Mouse (Mus musculus) adrenal gland, postnatal 0 days (tissue): Measurements from ENCODE around the gene Hesx1. TPM values are rescaled to one million over a fixed set of nuclear protein-coding genes. Genes with fewer than 3 reads are reported as not detected.

Source experiments
- polyA plus RNA-seq: library from polyadenylated mRNA; unstranded; fragments of >200 nt; fragmentation: Nextera tagmentation; extraction: Ambion mirVana; gene quantifications from 2 replicates; pipeline ENCODE4 v1.2.1, GENCODE M21; 2015

Gene Hesx1
- polyA plus RNA-seq, result 0.57 and 1.1 TPM in 2 replicates

DNA sequence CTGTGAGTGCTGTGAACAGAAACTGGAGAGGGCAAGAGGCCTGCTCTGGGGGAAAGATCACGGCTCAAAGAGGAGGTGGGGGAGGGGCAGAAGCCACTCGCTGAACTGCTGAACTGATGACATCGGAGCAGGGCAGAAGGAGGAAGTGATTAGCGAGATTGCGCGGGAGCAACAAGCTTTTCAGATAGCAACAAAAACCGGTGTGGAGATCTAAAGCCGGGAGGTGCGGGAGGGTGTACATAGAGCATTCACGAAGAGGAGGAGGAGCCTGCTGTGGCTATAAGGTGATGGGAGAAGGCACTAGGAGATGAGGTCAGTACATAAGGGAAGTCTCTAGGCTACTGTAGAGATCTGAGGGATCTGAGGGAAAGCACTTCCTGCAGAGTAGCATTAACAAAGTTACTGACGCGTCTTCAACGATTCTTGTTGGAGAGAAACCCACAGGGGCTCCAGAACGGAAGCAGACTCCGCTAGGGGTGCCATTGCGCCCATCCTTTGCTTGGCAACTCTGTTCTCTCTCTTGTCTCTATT is at the start of gene Hesx1:
Gene Hesx1 (plus strand): TSS at position 206 of the 531 bp plus-strand sequence.

DNA sequence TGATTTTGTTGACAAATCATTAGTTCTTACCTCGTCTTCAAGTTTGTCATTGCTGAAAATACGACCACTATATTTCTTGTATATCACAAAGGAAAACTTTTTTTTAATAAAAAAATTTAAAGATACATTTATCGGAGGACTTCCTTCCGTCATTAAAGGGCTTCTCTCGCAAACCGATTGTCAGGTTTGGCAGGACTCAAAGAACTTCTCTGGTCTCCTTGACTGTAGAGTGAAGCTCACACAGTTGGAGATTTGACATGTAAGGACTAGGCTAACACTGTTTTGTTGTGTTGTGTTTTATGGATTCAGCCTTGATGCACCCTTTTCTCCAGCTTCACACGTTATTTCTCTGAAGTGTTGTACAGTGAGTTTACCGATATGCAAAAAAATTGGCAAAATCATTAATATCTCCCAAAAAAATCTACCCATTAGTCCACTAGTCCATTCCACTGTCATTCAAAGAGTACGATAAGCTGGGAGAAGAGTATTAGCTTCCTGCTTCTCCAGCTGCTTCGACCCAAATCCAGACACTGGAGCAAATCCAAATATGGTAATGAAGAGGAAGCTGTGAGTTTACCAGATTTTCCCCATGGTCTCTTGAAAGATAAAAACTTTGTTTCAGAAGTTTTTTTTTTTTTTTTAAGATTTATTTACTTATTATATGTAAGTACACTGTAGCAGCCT is 23.0 kb upstream of the Hesx1 start, which contains the start of gene Appl1:
Gene Appl1 (minus strand): TSS at position 127 of the 684 bp plus-strand sequence.

DNA sequence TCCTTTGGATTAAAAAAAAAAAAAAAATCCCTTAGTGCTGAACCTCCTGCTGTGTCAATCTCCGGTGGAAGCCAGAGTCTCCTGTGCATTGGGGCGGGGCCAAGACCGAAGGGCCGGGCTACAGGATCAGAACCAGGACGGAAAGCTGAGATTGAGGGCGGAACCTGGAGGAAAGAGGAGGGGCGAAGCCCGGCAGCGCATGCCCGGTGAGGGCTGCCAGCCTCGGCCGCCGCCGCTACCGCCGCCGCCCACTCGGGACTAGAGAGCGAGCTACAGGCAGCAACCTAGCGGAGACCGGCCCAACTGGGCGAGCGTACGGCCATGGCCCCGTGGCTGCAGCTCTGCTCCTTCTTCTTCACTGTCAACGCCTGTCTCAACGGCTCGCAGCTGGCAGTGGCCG is 44.6 kb downstream of the Hesx1 start, which contains the start of gene Il17rd:
Gene Il17rd (plus strand): TSS at position 159 of the 400 bp plus-strand sequence.

Other genes starting within 250 kb of the Hesx1 start
- 0.17 and 0.21 TPM in 2 replicates for gene Asb14, start 99.9 kb upstream of the Hesx1 start, polyA plus RNA-seq
- 34.7 and 46.5 TPM in 2 replicates for gene Appl1, start 23.2 kb upstream of the Hesx1 start, polyA plus RNA-seq
- gene Il17rd, start 44.5 kb downstream of the Hesx1 start, polyA plus RNA-seq, result 1.3 and 1.7 TPM in 2 replicates
- 22.8 and 35.7 TPM in 2 replicates for gene Arhgef3, start 120.5 kb downstream of the Hesx1 start, polyA plus RNA-seq